Mouse (Mus musculus) embryonic fibroblast, embryonic 13.5 days (primary cell): ENCODE results near the gene Dusp2. TPM values are rescaled to one million over a fixed set of nuclear protein-coding genes. Genes with fewer than 3 reads are reported as not detected.

ENCODE experiments used
- H3K27ac ChIP-seq: 2 replicates; pipeline ENCODE4 v1.5.1; 2012; ENCODE audit warnings: low read length, control low read depth, inconsistent platforms; ENCODE audit not compliant: insufficient read depth
- H3K4me1 ChIP-seq: 2 replicates; pipeline ENCODE4 v1.6.1; 2011; ENCODE audit warnings: low read length; ENCODE audit not compliant: control insufficient read depth, insufficient read depth
- H3K4me3 ChIP-seq: 2 replicates; pipeline ENCODE4 v1.5.1; 2011; ENCODE audit warnings: mild to moderate bottlenecking, control low read depth, low read length; ENCODE audit not compliant: insufficient read depth
- CTCF ChIP-seq: IDR thresholded peaks from 2 replicates; pipeline ENCODE4 v1.5.1; 2011; ENCODE audit warnings: mild to moderate bottlenecking, control low read depth, low read length, moderate library complexity, borderline replicate concordance; ENCODE audit not compliant: insufficient read depth
- POLR2A ChIP-seq: IDR thresholded peaks from 2 replicates; pipeline ENCODE4 v1.6.1; 2011; ENCODE audit warnings: low read depth, mild to moderate bottlenecking, control low read depth, low read length, moderate library complexity
- polyA plus RNA-seq: library from polyadenylated mRNA; stranded (reverse); fragments of >200 nt; gene quantifications from 2 replicates; pipeline ENCODE4 v1.2.4, GENCODE M21; 2011; ENCODE audit warnings: low read depth; ENCODE audit not compliant: missing spikeins, insufficient read length

Gene Dusp2
- polyA plus RNA-seq, 1 experiment: not detected

- no peak for TF ChIP-seq POLR2A
- TF ChIP-seq CTCF: no peak
- H3K4me1 ChIP-seq: no peaks in the 10 kb centered on the region
These were observed 926 bp downstream of the Dusp2 start for GRCm38 (mm10) chr2:127336885-127337284.

GRCm38 (mm10) chr2:127337531-127337930 is 1.6 kb downstream of the Dusp2 start:
- no peak overlapping the region for H3K4me3 ChIP-seq
- no peaks in the 10 kb centered on the region for H3K4me1 ChIP-seq
- no peak overlapping the region for H3K27ac ChIP-seq
- no peak for TF ChIP-seq CTCF
- TF ChIP-seq POLR2A: no peak

More at GRCm38 (mm10) chr2:127336885-127337284, 926 bp downstream of the Dusp2 start:
- peak overlapping the region; percentile 45; the same call in 1 of the 2 replicates for H3K4me3 ChIP-seq
- H3K27ac ChIP-seq: no peak overlapping the region

GRCm38 (mm10) chr2:127338012-127338411 is 2.1 kb downstream of the Dusp2 start:
- Histone ChIP-seq H3K4me1 (no peaks in the 10 kb centered on the region), H3K27ac (no peak overlapping the region), H3K4me3 (no peak overlapping the region)
- TF ChIP-seq POLR2A (no peak), CTCF (no peak)

GRCm38 (mm10) chr2:127338416-127338815 is 2.5 kb downstream of the Dusp2 start, which contains the start of gene Astl:
Astl (plus strand) TSS chr2:127338639.
- Histone ChIP-seq H3K27ac (no peak within 1 kb of the TSS), H3K4me3 (no peak within 1 kb of the TSS), H3K4me1 (no peaks in the 10 kb centered on the region)
- TF ChIP-seq CTCF (no peak), POLR2A (no peak)

GRCm38 (mm10) chr2:127338833-127339232 is 2.9 kb downstream of the Dusp2 start:
- no peak overlapping the region for H3K4me3 ChIP-seq
- H3K4me1 ChIP-seq: no peaks in the 10 kb centered on the region
- H3K27ac ChIP-seq: no peak overlapping the region
- TF ChIP-seq POLR2A: no peak

GRCm38 (mm10) chr2:127339262-127339661 is 3.3 kb downstream of the Dusp2 start:
- Histone ChIP-seq H3K27ac (no peak overlapping the region), H3K4me3 (no peak overlapping the region), H3K4me1 (no peaks in the 10 kb centered on the region)
- TF ChIP-seq POLR2A: no peak
- no peak for TF ChIP-seq CTCF

- Histone ChIP-seq H3K27ac (no peak overlapping the region), H3K4me3 (no peak overlapping the region), H3K4me1 (no peaks in the 10 kb centered on the region)
- TF ChIP-seq CTCF (peak; percentile 67; the same call in 1 of the 2 replicates), POLR2A (no peak)
These were observed 5.2 kb downstream of the Dusp2 start for GRCm38 (mm10) chr2:127341159-127341558.

GRCm38 (mm10) chr2:127346334-127346733 is 10.4 kb downstream of the Dusp2 start:
- no peak for TF ChIP-seq POLR2A
- Histone ChIP-seq H3K4me3 (no peak overlapping the region), H3K4me1 (no peaks in the 10 kb centered on the region), H3K27ac (no peak overlapping the region)

GRCm38 (mm10) chr2:127347147-127347985 is 11.4 kb downstream of the Dusp2 start:
- TF ChIP-seq CTCF: no peak
- TF ChIP-seq POLR2A: no peak
- H3K27ac ChIP-seq: no peak overlapping the region
- no peaks in the 10 kb centered on the region for H3K4me1 ChIP-seq
- H3K4me3 ChIP-seq: no peak overlapping the region

- no peak overlapping the region for H3K4me3 ChIP-seq
- no peaks in the 10 kb centered on the region for H3K4me1 ChIP-seq
- TF ChIP-seq POLR2A (no peak), CTCF (no peak)
- no peak overlapping the region for H3K27ac ChIP-seq
These were observed 17.9 kb downstream of the Dusp2 start for GRCm38 (mm10) chr2:127353881-127354280.
